Mouse (Mus musculus) liver, postnatal 0 days (tissue): ENCODE data around the gene Olfr19.

Experiments used
- CTCF ChIP-seq: sonication (generic); IDR thresholded peaks from 2 replicates; pipeline ENCODE4 v1.5.1; 2016; ENCODE audit warnings: antibody characterized with exemption, low read depth
- EP300 ChIP-seq: IDR thresholded peaks from 2 replicates; pipeline ENCODE4 v1.6.1; 2016; ENCODE audit warnings: antibody characterized with exemption, low read depth, mild to moderate bottlenecking

- TF ChIP-seq CTCF = no peak
- TF ChIP-seq EP300 = no peak
Measured at GRCm38 (mm10) chr16:16684053-16684452, 7.8 kb upstream of the Olfr19 start.
